Mouse (Mus musculus) T-cell, adult 2 months (primary cell): ENCODE data around the gene Fkbpl.
A peak's percentile ranks its signal among the peaks of the same experiment; 100 is the strongest.

ENCODE experiments used
- DNase-seq: peaks from one replicate; pipeline ENCODE4 v3.0.0; 2022; ENCODE audit warnings: low spot score

The Fkbpl gene

GRCm38 (mm10) chr17:34644608-34645007, at the start of gene Fkbpl:
Fkbpl (plus strand) TSS chr17:34644764.
- peak; percentile 95 for DNase-seq

DNA sequence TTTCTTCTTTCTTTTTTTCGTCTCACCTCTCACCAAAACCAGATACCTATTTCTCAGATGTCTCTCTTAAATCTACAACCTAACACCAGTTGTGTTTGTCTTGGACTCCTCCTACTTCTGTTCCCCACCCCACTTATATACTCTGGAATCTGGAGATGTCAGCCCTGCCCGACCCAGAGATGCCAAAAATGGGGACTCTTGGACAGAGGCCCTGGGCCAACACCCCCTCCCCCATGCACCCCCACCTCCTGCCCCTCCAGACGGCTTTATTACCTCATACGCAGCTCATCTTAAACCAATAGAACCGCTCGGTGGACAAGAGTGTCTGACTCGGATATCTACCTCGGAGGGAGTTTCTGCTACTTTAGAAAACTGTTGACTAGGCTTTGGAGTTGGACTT, 48.5 kb upstream of the Fkbpl start:
- no peak for DNase-seq

GRCm38 (mm10) chr17:34597566-34598095, 46.9 kb upstream of the Fkbpl start, which contains the start of gene Ager:
Ager (plus strand) TSS chr17:34597862.
- DNase-seq = no peak

DNA sequence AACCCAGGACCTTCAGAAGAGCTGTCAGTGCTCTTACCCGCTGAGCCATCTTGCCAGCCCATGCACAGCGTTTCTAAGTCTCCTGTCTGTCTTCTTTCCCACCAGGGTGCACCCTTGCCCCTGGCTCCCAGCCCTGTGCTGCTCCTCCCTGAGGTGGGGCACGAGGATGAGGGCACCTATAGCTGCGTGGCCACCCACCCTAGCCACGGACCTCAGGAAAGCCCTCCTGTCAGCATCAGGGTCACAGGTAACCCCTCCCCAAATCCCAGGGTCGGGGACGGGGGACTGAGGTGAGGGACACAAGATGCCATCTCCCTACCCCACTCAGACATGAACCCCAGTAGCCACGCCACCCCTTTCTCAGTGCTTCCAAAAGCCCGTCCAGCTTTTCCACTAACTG, 44.7 kb upstream of the Fkbpl start:
- no peak for DNase-seq

DNA sequence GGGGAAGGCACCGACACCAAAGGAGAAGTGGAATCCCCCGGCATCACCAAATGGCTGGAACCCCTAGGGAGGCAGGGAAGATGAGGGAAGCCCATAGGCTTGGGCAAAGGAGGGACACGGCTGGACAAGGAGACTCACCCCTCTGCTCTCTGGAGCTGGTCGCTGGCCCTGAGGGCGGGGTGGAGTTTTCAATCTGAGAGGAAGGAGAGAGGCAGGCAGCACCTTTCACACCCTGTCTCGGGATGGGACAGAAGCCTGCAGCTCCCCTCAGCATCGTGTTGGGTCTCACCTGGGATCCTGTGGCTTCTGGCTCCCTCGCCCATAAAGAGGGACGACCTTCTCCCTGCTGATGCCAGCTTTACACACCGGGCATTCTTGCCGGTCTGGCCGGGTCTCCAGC, 42.8 kb upstream of the Fkbpl start:
- DNase-seq = no peak

- DNase-seq = peak; percentile 99
Measured at GRCm38 (mm10) chr17:34603375-34604060, 41.0 kb upstream of the Fkbpl start, which contains the start of gene Rnf5. Rnf5 (minus strand) TSS chr17:34603690.

DNA sequence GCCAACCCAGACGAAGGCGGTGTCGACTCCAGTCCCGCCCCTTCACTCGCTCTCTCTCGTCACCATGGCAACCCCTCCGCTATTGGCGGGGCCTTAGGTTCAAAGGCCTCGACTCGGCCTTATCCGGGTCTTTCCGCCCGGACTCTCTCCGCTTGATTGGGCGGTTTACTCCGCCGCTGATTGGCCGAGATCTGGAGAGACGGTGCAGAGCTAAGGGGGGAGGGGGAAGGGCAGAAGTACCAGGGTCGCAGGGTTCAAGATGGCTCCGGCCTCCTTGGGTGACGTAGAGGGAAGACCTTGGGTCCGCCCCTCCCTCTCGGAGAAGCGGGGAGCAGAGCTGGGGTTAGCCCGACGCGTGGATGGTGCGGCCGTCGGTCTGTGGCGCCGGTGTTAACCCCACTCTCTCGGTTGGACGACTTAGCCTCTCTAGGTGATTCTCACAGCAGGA, 40.5 kb upstream of the Fkbpl start, which contains the start of gene Agpat1:
Gene Agpat1, plus strand, starts transcription at position 202 of the 448 bp plus-strand sequence.
- peak; percentile 98 for DNase-seq

GRCm38 (mm10) chr17:34604511-34605237, 39.9 kb upstream of the Fkbpl start:
- DNase-seq = no peak

DNA sequence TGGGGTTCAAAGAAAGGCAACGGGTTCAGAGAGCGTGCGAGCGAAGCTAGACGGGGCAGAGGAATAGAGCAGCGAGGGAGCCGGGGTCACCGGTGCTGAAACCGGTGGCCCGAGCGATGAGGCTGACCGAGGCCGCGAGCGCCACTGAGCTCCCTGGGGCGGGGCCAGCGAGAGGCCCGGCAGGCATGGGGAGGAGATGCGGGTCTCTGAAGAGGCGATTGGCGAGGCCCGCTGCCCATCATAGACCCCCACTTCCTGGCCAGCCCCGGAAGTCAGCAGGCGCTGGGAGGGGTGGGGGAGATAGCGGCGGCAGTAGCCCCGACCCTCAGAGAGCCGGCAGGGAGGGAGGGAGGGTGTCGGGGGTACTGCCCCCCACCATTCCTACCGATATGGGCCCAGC, 39.0 kb upstream of the Fkbpl start:
- DNase-seq = peak; percentile 88

DNA sequence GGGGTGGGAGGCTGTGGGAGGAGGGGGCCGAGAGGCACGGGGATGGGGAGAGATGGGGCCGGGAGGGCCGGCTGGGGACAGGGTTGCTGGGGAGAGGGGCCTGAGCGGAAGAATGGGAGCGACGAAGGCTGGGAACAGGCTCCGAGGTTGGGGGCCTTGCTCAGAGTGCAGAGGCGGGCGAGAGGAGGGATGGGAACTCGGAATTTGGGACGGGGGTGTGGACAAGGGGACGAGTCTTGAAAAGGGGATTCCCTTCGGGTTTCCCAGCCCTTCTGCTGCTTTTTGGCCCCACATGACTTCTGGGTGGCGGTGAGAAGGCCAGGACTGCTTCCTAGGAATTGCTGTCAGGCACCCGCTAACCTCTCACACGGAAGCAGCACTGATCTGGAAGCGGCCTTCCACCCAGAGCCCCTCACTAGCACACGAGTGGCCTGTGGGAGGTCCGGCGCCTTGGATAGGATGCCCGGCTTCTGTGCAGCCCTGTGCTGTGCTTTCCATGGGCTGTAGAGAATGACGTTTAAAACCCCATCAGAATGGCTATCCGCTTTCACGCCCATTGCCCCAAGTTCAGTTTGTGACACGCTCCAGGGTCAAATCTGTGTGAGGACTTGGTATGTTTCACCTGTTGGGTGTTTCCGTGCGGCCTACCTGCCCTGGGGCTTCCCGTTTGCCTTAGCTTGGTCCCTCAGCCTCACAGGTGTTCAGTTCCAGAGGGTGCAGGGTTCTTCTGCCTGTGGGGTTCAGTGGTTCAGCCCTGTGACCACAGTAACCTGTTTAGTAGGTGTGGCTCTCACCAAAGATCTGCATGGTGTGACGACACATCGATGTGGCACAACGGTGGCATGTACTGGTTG, 38.2 kb upstream of the Fkbpl start:
- peak; percentile 40 for DNase-seq

GRCm38 (mm10) chr17:34607997-34608396, 36.6 kb upstream of the Fkbpl start:
- DNase-seq = no peak

DNA sequence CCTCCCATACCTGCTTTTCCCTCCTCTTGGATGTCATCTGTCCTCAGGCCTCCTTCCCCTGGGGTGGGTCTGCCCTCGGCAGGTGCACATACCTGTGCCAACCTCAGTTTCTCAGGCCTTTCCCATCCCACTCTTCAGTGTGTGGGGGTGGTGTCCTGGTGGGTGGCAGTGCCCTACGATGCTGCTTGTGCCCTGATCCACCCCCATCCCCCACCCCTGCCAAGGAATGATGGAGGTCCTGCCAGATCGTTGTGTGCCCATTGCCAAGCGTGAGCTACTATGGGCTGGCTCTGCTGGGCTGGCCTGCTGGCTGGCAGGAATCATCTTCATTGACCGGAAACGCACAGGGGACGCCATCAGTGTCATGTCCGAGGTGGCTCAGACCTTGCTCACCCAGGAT, 33.5 kb upstream of the Fkbpl start:
- DNase-seq = no peak

- no peak for DNase-seq
Measured at GRCm38 (mm10) chr17:34613054-34613645, 31.4 kb upstream of the Fkbpl start.

DNA sequence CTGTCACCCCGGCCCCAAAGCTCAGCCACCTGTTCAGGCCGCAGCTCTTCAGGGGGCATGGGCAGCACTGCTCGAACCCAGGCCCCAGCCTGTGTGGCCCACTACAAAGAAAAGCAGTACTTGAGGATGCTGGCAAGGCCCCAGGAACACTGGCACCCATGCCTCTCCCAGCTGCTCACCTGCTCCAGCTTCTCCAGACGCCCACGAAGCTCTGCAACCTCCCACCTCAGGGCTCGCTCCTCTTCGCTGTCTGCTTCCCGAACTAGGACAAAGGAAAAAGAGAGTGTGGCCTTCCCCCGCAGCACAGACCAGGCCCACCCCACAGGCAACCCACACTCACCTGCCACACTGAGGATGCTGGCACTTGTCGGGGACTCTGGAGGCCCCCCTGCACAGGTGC, 30.7 kb upstream of the Fkbpl start:
- no peak for DNase-seq

- no peak for DNase-seq
Measured at GRCm38 (mm10) chr17:34615871-34616270, 28.7 kb upstream of the Fkbpl start, which contains the start of gene Egfl8. Egfl8 (minus strand) TSS chr17:34615971.

- peak; percentile 81 for DNase-seq
Measured at GRCm38 (mm10) chr17:34618999-34619398, 25.6 kb upstream of the Fkbpl start.

DNA sequence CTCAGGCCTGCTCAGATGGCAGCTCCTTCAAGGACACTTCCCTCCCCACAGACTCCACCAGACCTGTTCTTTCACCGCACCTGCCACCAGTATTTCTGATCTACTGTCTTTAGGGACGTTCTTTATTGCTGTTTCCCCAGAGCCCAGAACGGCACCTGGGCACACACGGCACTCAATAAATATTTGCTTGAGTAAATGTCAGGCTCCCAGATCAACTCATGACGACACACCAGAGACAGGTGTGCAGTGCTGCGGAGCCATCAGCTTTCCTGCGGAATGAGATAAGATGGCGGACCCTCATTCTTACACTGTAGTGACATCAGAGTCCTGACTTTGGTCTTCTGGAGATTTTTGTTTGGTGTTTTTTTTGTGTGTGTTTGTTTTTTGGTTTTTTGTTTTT, 23.6 kb upstream of the Fkbpl start:
- DNase-seq = no peak

- DNase-seq = no peak
Measured at GRCm38 (mm10) chr17:34623161-34623560, 21.4 kb upstream of the Fkbpl start.

- no peak for DNase-seq
Measured at GRCm38 (mm10) chr17:34624981-34625380, 19.6 kb upstream of the Fkbpl start.

DNA sequence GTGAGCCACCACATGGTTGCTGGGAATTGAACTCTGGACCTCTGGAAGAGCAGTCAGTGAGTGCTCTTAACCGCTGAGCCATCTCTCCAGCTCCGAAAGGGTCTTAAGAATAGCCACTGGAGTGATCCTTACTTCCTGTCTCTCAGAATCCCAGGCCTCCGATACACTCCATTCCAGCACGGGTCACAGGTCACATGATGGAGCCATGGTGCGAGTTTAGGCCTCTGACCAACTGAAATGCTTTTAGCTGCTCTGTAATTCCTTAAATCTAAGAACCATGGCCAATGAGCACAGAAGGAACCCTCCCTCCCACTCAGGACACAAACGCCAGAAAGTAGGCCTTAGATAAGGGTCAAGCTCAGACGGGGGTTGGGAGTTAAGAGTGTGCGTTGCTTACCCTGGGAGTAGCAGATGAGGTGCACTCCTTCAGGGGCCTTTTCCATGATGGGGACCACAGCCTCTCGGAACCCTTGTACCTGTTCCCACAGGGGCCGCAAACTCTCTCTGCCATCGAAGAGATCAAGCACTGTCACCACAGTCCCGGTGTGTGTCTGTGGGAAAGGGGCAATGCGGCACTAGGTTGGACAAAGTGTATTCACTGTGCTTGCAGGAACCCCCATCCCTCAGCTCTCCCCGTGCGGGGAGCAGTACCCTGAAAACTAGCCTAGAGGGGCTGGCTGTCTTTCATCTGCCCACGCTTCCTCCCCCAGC, 18.3 kb upstream of the Fkbpl start:
- DNase-seq = no peak

DNA sequence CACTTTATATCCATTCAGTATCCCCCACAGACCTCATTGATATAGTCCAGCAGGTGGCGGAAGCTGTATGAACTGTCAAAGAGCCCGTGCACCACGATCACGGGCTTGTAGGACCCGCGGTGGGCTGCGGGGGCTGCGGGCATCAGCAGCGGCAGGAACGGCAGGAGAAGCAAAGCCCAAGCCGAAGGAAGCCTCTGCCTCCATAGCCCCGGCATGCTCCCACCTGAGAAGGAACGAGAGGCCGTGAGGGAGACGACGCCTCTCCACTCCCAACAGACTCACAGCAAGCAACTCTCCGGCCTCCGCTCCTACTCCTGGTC, 17.8 kb upstream of the Fkbpl start:
- DNase-seq = no peak
